Mouse (Mus musculus) forebrain, postnatal 0 days (tissue): ENCODE data around the gene Ror2. TPM values are rescaled to one million over a fixed set of nuclear protein-coding genes. Genes with fewer than 3 reads are reported as not detected.
A peak's percentile ranks its signal among the peaks of the same experiment; 100 is the strongest.

Source experiments
- ATAC-seq: fragments of 200-750 bp; cut with Nextera tagmentation; 2 replicates; pipeline ENCODE4 v1.8.0; 2017; ENCODE audit warnings: mild to moderate bottlenecking, moderate library complexity
- DNase-seq: peaks from one replicate; pipeline ENCODE4 v3.0.0-alpha.2; 2015
- H3K27ac ChIP-seq: fragments of 300-500 bp; sonication (generic); 2 replicates; pipeline ENCODE4 v1.5.1; 2014; ENCODE audit warnings: low read depth, mild to moderate bottlenecking, antibody characterized with exemption, low read length, moderate library complexity, mixed read lengths
- H3K27me3 ChIP-seq: fragments of 300-500 bp; sonication (generic); 2 replicates; pipeline ENCODE4 v1.6.1; 2014; ENCODE audit warnings: mild to moderate bottlenecking, low read length, mixed read lengths; ENCODE audit not compliant: insufficient read depth
- H3K36me3 ChIP-seq: fragments of 300-500 bp; sonication (generic); 2 replicates; pipeline ENCODE4 v1.6.1; 2014; ENCODE audit warnings: mild to moderate bottlenecking, moderate library complexity; ENCODE audit not compliant: insufficient read depth
- H3K4me1 ChIP-seq: fragments of 300-500 bp; sonication (generic); 2 replicates; pipeline ENCODE4 v1.6.1; 2014; ENCODE audit warnings: antibody characterized with exemption; ENCODE audit not compliant: insufficient read depth
- H3K4me2 ChIP-seq: fragments of 300-500 bp; sonication (generic); 2 replicates; pipeline ENCODE4 v1.6.1; 2014; ENCODE audit warnings: low read depth, mild to moderate bottlenecking, moderate library complexity
- H3K4me3 ChIP-seq: fragments of 300-500 bp; sonication (generic); 2 replicates; pipeline ENCODE4 v1.5.1; 2014; ENCODE audit warnings: low read depth, low read length, mixed read lengths
- H3K9ac ChIP-seq: fragments of 300-500 bp; sonication (generic); 2 replicates; pipeline ENCODE4 v1.6.1; 2014; ENCODE audit warnings: mild to moderate bottlenecking
- H3K9me3 ChIP-seq: fragments of 300-500 bp; sonication (generic); 2 replicates; pipeline ENCODE4 v1.6.1; 2016; ENCODE audit warnings: low read length
- CTCF ChIP-seq: sonication (generic); IDR thresholded peaks from 2 replicates; pipeline ENCODE4 v1.5.1; 2016; ENCODE audit warnings: antibody characterized with exemption, control low read depth, low read depth
- WGBS: fragments of 180-500 bp; shearing (Covaris S2); extraction: QIAGEN DNeasy Blood & Tissue Kit; methylation state at CpG from one replicate; pipeline ENCODE4 v1.1.7; 2014; 5-methylcytosine and 5-hydroxymethylcytosine counted together
- polyA plus RNA-seq: library from polyadenylated mRNA; unstranded; fragments of >200 nt; fragmentation: Nextera tagmentation; extraction: Ambion mirVana; gene quantifications from 2 replicates; pipeline ENCODE4 v1.2.1, GENCODE M21; 2015
- total RNA-seq: library from RNA; depleted of rRNA; stranded (reverse); fragments of >200 nt; gene quantifications from 2 replicates; pipeline ENCODE4 v1.2.3, GENCODE M21; 2014

Ror2 gene
- total and polyA plus RNA-seq, 2 experiments from 2014 or later, result 1.8 to 5.3 TPM

GRCm38 (mm10) chr13:53275778-53276177 lies 10.1 kb downstream of the Ror2 start:
- no peak for TF ChIP-seq CTCF
- no peaks in the 10 kb centered on the region for H3K27me3 ChIP-seq
- H3K27ac ChIP-seq, result no peak overlapping the region
- whole genome bisulfite sequencing, result 42% methylated on average over 8 of the region's 8 CpGs
- ATAC-seq, result peak; percentile 32; the same call in 1 of the 2 replicates
- H3K9me3 ChIP-seq, result no peaks in the 10 kb centered on the region
- H3K4me2 ChIP-seq, result no peak overlapping the region
- H3K9ac ChIP-seq, result no peak overlapping the region
- H3K4me1 ChIP-seq, result no peaks in the 10 kb centered on the region
- H3K4me3 ChIP-seq, result no peak overlapping the region
- no peak for DNase-seq
- H3K36me3 ChIP-seq, result no peaks in the 10 kb centered on the region

- Histone ChIP-seq H3K36me3 (no peaks in the 10 kb centered on the region), H3K9me3 (no peaks in the 10 kb centered on the region), H3K4me2 (no peak overlapping the region), H3K4me3 (no peak overlapping the region), H3K9ac (no peak overlapping the region), H3K27me3 (no peaks in the 10 kb centered on the region), H3K4me1 (no peaks in the 10 kb centered on the region; the same call in 1 of the 2 replicates), H3K27ac (no peak overlapping the region)
- TF ChIP-seq CTCF, result no peak
- DNase-seq, result no peak
- 59% methylated on average over 1 of the region's 1 CpGs for WGBS
- ATAC-seq, result no peak
Observed at GRCm38 (mm10) chr13:53274771-53275170, 11.2 kb downstream of the Ror2 start.

GRCm38 (mm10) chr13:53271595-53271994 lies 14.3 kb downstream of the Ror2 start:
- TF ChIP-seq CTCF, result no peak
- WGBS, result 94% methylated on average over 3 of the region's 3 CpGs
- H3K36me3 ChIP-seq, result no peaks in the 10 kb centered on the region

GRCm38 (mm10) chr13:53270549-53270948 lies 15.4 kb downstream of the Ror2 start:
- no peak for ATAC-seq
- TF ChIP-seq CTCF, result no peak
- H3K9ac ChIP-seq, result no peak overlapping the region
- H3K4me3 ChIP-seq, result no peak overlapping the region
- H3K27me3 ChIP-seq, result no peaks in the 10 kb centered on the region
- DNase-seq, result no peak
- WGBS, result 55% methylated on average over 4 of the region's 4 CpGs
- H3K4me2 ChIP-seq, result no peak overlapping the region
- H3K4me1 ChIP-seq, result peaks cover 6% of the 10 kb centered on the region
- no peaks in the 10 kb centered on the region for H3K9me3 ChIP-seq
- no peaks in the 10 kb centered on the region for H3K36me3 ChIP-seq
- H3K27ac ChIP-seq, result no peak overlapping the region

More at GRCm38 (mm10) chr13:53271595-53271994, 14.3 kb downstream of the Ror2 start:
- ATAC-seq (no peak), DNase-seq (no peak)
- no peaks in the 10 kb centered on the region for H3K27me3 ChIP-seq
- no peak overlapping the region for H3K4me3 ChIP-seq
- H3K4me1 ChIP-seq, result peaks cover 6% of the 10 kb centered on the region
- H3K4me2 ChIP-seq, result no peak overlapping the region
- no peaks in the 10 kb centered on the region for H3K9me3 ChIP-seq
- H3K9ac ChIP-seq, result no peak overlapping the region
- no peak overlapping the region for H3K27ac ChIP-seq

GRCm38 (mm10) chr13:53268541-53268940 lies 17.4 kb downstream of the Ror2 start:
- 12% methylated on average over 6 of the region's 6 CpGs for WGBS
- H3K27me3 ChIP-seq, result no peaks in the 10 kb centered on the region
- no peaks in the 10 kb centered on the region for H3K36me3 ChIP-seq
- no peak overlapping the region for H3K4me3 ChIP-seq
- TF ChIP-seq CTCF, result no peak
- H3K9me3 ChIP-seq, result no peaks in the 10 kb centered on the region
- ATAC-seq (no peak; the same call in 1 of the 2 replicates), DNase-seq (no peak)
- no peak overlapping the region for H3K9ac ChIP-seq
- peaks cover 6% of the 10 kb centered on the region for H3K4me1 ChIP-seq
- no peak overlapping the region for H3K4me2 ChIP-seq
- H3K27ac ChIP-seq, result no peak overlapping the region

GRCm38 (mm10) chr13:53267849-53268248 lies 18.1 kb downstream of the Ror2 start:
- no peaks in the 10 kb centered on the region for H3K36me3 ChIP-seq
- no peak overlapping the region for H3K4me2 ChIP-seq
- 54% methylated on average over 6 of the region's 6 CpGs for WGBS
- no peak overlapping the region for H3K27ac ChIP-seq
- no peaks in the 10 kb centered on the region for H3K9me3 ChIP-seq
- DNase-seq (no peak), ATAC-seq (no peak)
- no peaks in the 10 kb centered on the region for H3K27me3 ChIP-seq
- TF ChIP-seq CTCF, result no peak
- no peak overlapping the region for H3K9ac ChIP-seq
- peaks cover 6% of the 10 kb centered on the region for H3K4me1 ChIP-seq
- no peak overlapping the region for H3K4me3 ChIP-seq

- Histone ChIP-seq H3K4me2 (no peak overlapping the region), H3K4me1 (peaks cover 6% of the 10 kb centered on the region), H3K27ac (no peak overlapping the region), H3K9ac (no peak overlapping the region), H3K9me3 (no peaks in the 10 kb centered on the region), H3K4me3 (no peak overlapping the region), H3K27me3 (no peaks in the 10 kb centered on the region), H3K36me3 (no peaks in the 10 kb centered on the region)
- TF ChIP-seq CTCF, result no peak
- WGBS, result 77% methylated on average over 4 of the region's 4 CpGs
- ATAC-seq (no peak), DNase-seq (no peak)
Observed at GRCm38 (mm10) chr13:53267155-53267554, 18.8 kb downstream of the Ror2 start.
